Mouse (Mus musculus): ENCODE measurements around the gene Zfy2. TPM values are rescaled to one million over a fixed set of nuclear protein-coding genes. Genes with fewer than 3 reads are reported as not detected.

The Zfy2 gene
- not detected in 2 replicates for polyA plus RNA-seq (2015; fragmentation: Nextera tagmentation; extraction: Ambion mirVana)

DNA sequence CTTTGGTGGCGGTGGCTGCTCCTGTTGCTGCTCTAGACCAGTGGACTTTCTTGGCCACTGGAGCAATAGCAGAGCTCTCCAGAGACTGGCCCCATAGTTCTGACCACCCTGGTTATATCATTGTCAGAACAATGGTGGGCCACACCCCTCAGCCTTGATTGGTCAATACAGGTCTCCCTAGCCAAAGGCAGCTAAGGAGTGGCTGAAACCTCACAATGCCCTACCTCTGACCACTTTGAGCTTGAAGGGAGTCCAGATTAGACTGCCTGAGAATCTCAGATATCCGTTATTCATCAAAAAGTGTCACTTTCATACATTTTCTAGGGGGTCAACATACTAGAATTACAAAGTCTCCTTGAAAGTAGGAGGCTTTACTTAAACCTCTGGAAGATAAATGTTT is at the start of gene Zfy2:
Gene Zfy2, minus strand, starts transcription at position 101 of the 400 bp plus-strand sequence.
- Histone ChIP-seq H3K27me3 (replicated peaks) (no peaks in the 10 kb centered on the region), H3K9me3 (replicated peaks) (no peaks in the 10 kb centered on the region), H3K9ac (replicated peaks) (no peak within 1 kb of the TSS), H3K4me3 (replicated peaks) (no peak within 1 kb of the TSS), H3K4me1 (no peaks in the 10 kb centered on the region), H3K27ac (replicated peaks) (no peak within 1 kb of the TSS), H3K4me2 (no peak within 1 kb of the TSS), H3K36me3 (no peaks in the 10 kb centered on the region)
- 63% methylated on average over 1 of the region's 2 CpGs for whole genome bisulfite sequencing
- no peak for ATAC-seq (ENCODE audit: low FRiP score)

Data from neural tube, embryonic 15.5 days (tissue).